26 mouse cellular contexts compared by ENCODE assay signal in genomic region chr13:77140890-77141289, GRCm38 (mm10).
"Had no signal": no experiment of that assay in that cellular context is flagged by ENCODE, and none has a peak within 500 bp of the region (broad histone marks: within the 10 kb centered on the region; RNA-seq: fewer than 3 reads in every experiment).

No protein-coding gene starts in this region.

- H3K27me3 ChIP-seq: heart, embryonic 13.5 days; heart, embryonic 15.5 days; hindbrain, embryonic 12.5 days; intestine, embryonic 15.5 days; limb, embryonic 13.5 days; limb, embryonic 15.5 days had no signal

- H3K4me1 ChIP-seq: heart, embryonic 15.5 days; intestine, embryonic 15.5 days had no signal

- H3K9ac ChIP-seq: heart, embryonic 13.5 days; heart, embryonic 15.5 days; hindbrain, embryonic 12.5 days; hindbrain, embryonic 14.5 days; intestine, embryonic 15.5 days; limb, embryonic 13.5 days; limb, embryonic 15.5 days had no signal

- H3K27ac ChIP-seq: heart, adult 2 months; heart, embryonic 13.5 days; heart, embryonic 15.5 days; hindbrain, embryonic 10.5 days; hindbrain, embryonic 12.5 days; hindbrain, embryonic 14.5 days; intestine, embryonic 15.5 days; layer of hippocampus, adult 2 months; left cerebral cortex, adult 2 months; limb, embryonic 13.5 days; limb, embryonic 15.5 days had no signal

- H3K4me2 ChIP-seq: heart, embryonic 11.5 days; heart, embryonic 13.5 days; heart, embryonic 15.5 days; hindbrain, embryonic 12.5 days; hindbrain, embryonic 14.5 days; intestine, embryonic 15.5 days; limb, embryonic 13.5 days; limb, embryonic 15.5 days had no signal

- DNase-seq: gastrocnemius, postnatal 14 days; gastrocnemius, postnatal 36 days; heart, adult 11 months; heart, adult 2 months; heart, postnatal 14 days; heart, postnatal 4 days; kidney, adult 18-20 months; kidney, adult 8-10 months; kidney, postnatal 10 days; kidney, postnatal 25 days; kidney, postnatal 4 days; left cerebral cortex, postnatal 4 days had no signal

- ATAC-seq: hindbrain, embryonic 16.5 days; inflammation-experienced regulatory T-cells, adult 6 months; intestine, embryonic 15.5 days; intestine, postnatal 0 days had no signal

- H3K9me3 ChIP-seq: heart, embryonic 13.5 days; heart, embryonic 15.5 days; hindbrain, embryonic 10.5 days; hindbrain, embryonic 12.5 days; intestine, embryonic 15.5 days; limb, embryonic 13.5 days; limb, embryonic 15.5 days had no signal

- H3K4me3 ChIP-seq: heart, adult 2 months; heart, embryonic 13.5 days; heart, embryonic 15.5 days; hindbrain, embryonic 10.5 days; hindbrain, embryonic 12.5 days; intestine, embryonic 15.5 days; layer of hippocampus, adult 2 months; left cerebral cortex, adult 2 months; limb, embryonic 13.5 days; limb, embryonic 15.5 days had no signal

- H3K36me3 ChIP-seq: heart, embryonic 13.5 days; heart, embryonic 15.5 days; hindbrain, embryonic 10.5 days; hindbrain, embryonic 12.5 days; intestine, embryonic 15.5 days; limb, embryonic 13.5 days; limb, embryonic 15.5 days had no signal
